Mouse (Mus musculus) lung, embryonic 14.5 days (tissue): ENCODE data around the gene Terb1. TPM values are rescaled to one million over a fixed set of nuclear protein-coding genes. Genes with fewer than 3 reads are reported as not detected.

Source experiments
- ATAC-seq: fragments of 200-750 bp; cut with Nextera tagmentation; 2 replicates; pipeline ENCODE4 v1.8.0; 2017; ENCODE audit warnings: mild to moderate bottlenecking, moderate TSS enrichment, moderate library complexity; ENCODE audit not compliant: insufficient read depth
- DNase-seq: peaks from one replicate; pipeline ENCODE4 v3.0.0-alpha.2; 2015
- H3K27ac ChIP-seq: fragments of 300-500 bp; sonication (generic); 2 replicates; pipeline ENCODE4 v1.5.1; 2014; ENCODE audit warnings: low read depth, mild to moderate bottlenecking, moderate library complexity
- H3K27me3 ChIP-seq: fragments of 300-500 bp; sonication (generic); 2 replicates; pipeline ENCODE4 v1.6.1; 2014; ENCODE audit warnings: low read length, control low read depth; ENCODE audit not compliant: insufficient read depth
- H3K36me3 ChIP-seq: fragments of 300-500 bp; sonication (generic); 2 replicates; pipeline ENCODE4 v1.6.1; 2014; ENCODE audit warnings: control low read depth; ENCODE audit not compliant: insufficient read depth
- H3K4me1 ChIP-seq: fragments of 300-500 bp; sonication (generic); 2 replicates; pipeline ENCODE4 v1.6.1; 2014; ENCODE audit warnings: antibody characterized with exemption, control low read depth; ENCODE audit not compliant: insufficient read depth
- H3K4me2 ChIP-seq: fragments of 300-500 bp; sonication (generic); 2 replicates; pipeline ENCODE4 v1.6.1; 2014; ENCODE audit warnings: mild to moderate bottlenecking
- H3K4me3 ChIP-seq: fragments of 300-500 bp; sonication (generic); 2 replicates; pipeline ENCODE4 v1.5.1; 2014; ENCODE audit warnings: low read depth, low read length
- H3K9ac ChIP-seq: fragments of 300-500 bp; sonication (generic); 2 replicates; pipeline ENCODE4 v1.6.1; 2014
- H3K9me3 ChIP-seq: fragments of 300-500 bp; sonication (generic); 2 replicates; pipeline ENCODE4 v1.6.1; 2016; ENCODE audit warnings: low read depth, low read length, control low read depth
- CTCF ChIP-seq: IDR thresholded peaks from 2 replicates; pipeline ENCODE4 v1.5.1; 2016; ENCODE audit warnings: antibody characterized with exemption, low read depth
- WGBS: fragments of 180-500 bp; shearing (Covaris S2); extraction: QIAGEN DNeasy Blood & Tissue Kit; methylation state at CpG from one replicate; pipeline ENCODE4 v1.1.7; 2014; 5-methylcytosine and 5-hydroxymethylcytosine counted together
- polyA plus RNA-seq: library from polyadenylated mRNA; unstranded; fragments of >200 nt; fragmentation: Nextera tagmentation; extraction: Ambion mirVana; gene quantifications from 2 replicates; pipeline ENCODE4 v1.2.1, GENCODE M21; 2014

The Terb1 gene
- polyA plus RNA-seq = 0.14 and 0.18 TPM in 2 replicates

GRCm38 (mm10) chr8:104509061-104510006 is at the start of gene Terb1:
Terb1 (minus strand) TSS chr8:104509910.
- Histone ChIP-seq H3K9me3 (no peaks in the 10 kb centered on the region), H3K4me3 (peak within 1 kb of the TSS; percentile 56), H3K27me3 (no peaks in the 10 kb centered on the region), H3K9ac (peak within 1 kb of the TSS; percentile 71), H3K27ac (no peak within 1 kb of the TSS; the same call in 1 of the 2 replicates), H3K4me2 (peak within 1 kb of the TSS; percentile 100), H3K4me1 (no peaks in the 10 kb centered on the region), H3K36me3 (peaks cover 24% of the 10 kb centered on the region)
- ATAC-seq (peak; percentile 85), DNase-seq (peak; percentile 54)
- TF ChIP-seq CTCF = no peak
- 2% methylated on average over 64 of the region's 64 CpGs for WGBS

GRCm38 (mm10) chr8:104557226-104557625 is 47.5 kb upstream of the Terb1 start:
- H3K4me3 ChIP-seq = no peak overlapping the region
- H3K4me2 ChIP-seq = no peak overlapping the region
- ATAC-seq (no peak), DNase-seq (no peak)
- no peak overlapping the region for H3K27ac ChIP-seq
- no peaks in the 10 kb centered on the region for H3K9me3 ChIP-seq
- TF ChIP-seq CTCF = no peak
- 36% methylated on average over 7 of the region's 7 CpGs for WGBS
- H3K4me1 ChIP-seq = no peaks in the 10 kb centered on the region
- H3K9ac ChIP-seq = no peak overlapping the region
- H3K27me3 ChIP-seq = no peaks in the 10 kb centered on the region
- H3K36me3 ChIP-seq = no peaks in the 10 kb centered on the region

- 74% methylated on average over 4 of the region's 4 CpGs for WGBS
- H3K4me2 ChIP-seq = no peak overlapping the region
- DNase-seq (no peak), ATAC-seq (no peak)
- H3K36me3 ChIP-seq = no peaks in the 10 kb centered on the region
- no peaks in the 10 kb centered on the region for H3K9me3 ChIP-seq
- no peak overlapping the region for H3K9ac ChIP-seq
- H3K4me3 ChIP-seq = no peak overlapping the region
- TF ChIP-seq CTCF = no peak
- H3K27ac ChIP-seq = no peak overlapping the region
- no peaks in the 10 kb centered on the region for H3K4me1 ChIP-seq
- no peaks in the 10 kb centered on the region for H3K27me3 ChIP-seq
These were observed 45.5 kb upstream of the Terb1 start for GRCm38 (mm10) chr8:104555191-104555590.

- Histone ChIP-seq H3K27me3 (peaks cover 54% of the 10 kb centered on the region), H3K9ac (no peak overlapping the region), H3K4me1 (no peaks in the 10 kb centered on the region), H3K36me3 (no peaks in the 10 kb centered on the region), H3K27ac (no peak overlapping the region), H3K4me3 (no peak overlapping the region), H3K9me3 (no peaks in the 10 kb centered on the region), H3K4me2 (no peak overlapping the region)
- TF ChIP-seq CTCF = no peak
- ATAC-seq (no peak), DNase-seq (no peak)
- WGBS = 85% methylated on average over 8 of the region's 8 CpGs
These were observed 33.8 kb upstream of the Terb1 start for GRCm38 (mm10) chr8:104543440-104544045.

DNA sequence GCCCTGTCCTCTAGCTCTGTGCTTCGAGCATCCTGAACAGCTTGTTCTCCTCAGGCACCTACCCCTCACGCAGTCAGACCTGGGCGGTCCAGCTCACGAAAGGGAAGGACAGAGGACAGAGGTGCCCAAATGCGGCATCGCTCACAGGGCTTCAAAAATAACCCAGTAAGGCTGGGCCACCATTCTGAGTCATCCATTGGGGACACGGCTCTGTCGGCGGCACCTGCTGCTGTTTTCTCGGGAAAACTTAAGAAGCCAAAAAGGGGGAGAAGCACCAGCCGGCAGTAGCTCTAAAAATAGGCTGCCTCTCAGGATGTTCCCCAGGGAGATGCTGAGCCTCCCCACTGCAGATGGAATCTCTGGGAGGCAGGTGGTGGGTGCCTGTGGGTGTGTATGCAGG is 32.5 kb upstream of the Terb1 start:
- Histone ChIP-seq H3K4me3 (no peak overlapping the region), H3K9me3 (no peaks in the 10 kb centered on the region), H3K4me1 (no peaks in the 10 kb centered on the region), H3K36me3 (no peaks in the 10 kb centered on the region), H3K27ac (no peak overlapping the region), H3K27me3 (peaks cover 54% of the 10 kb centered on the region), H3K4me2 (no peak overlapping the region), H3K9ac (no peak overlapping the region)
- no peak for ATAC-seq
- no peak for DNase-seq
- WGBS = 13% methylated on average over 11 of the region's 11 CpGs
- no peak for TF ChIP-seq CTCF

- WGBS = 9% methylated on average over 8 of the region's 8 CpGs
- H3K4me1 ChIP-seq = no peaks in the 10 kb centered on the region
- H3K27me3 ChIP-seq = peaks cover 54% of the 10 kb centered on the region
- TF ChIP-seq CTCF = no peak
- ATAC-seq = no peak
- no peak for DNase-seq
- H3K4me2 ChIP-seq = peak overlapping the region; percentile 83
- peak overlapping the region; percentile 43 for H3K4me3 ChIP-seq
- no peaks in the 10 kb centered on the region for H3K36me3 ChIP-seq
- H3K27ac ChIP-seq = no peak overlapping the region
- no peak overlapping the region for H3K9ac ChIP-seq
- no peaks in the 10 kb centered on the region for H3K9me3 ChIP-seq
These were observed 31.8 kb upstream of the Terb1 start for GRCm38 (mm10) chr8:104541515-104541880.
